In genomic region chr5:101784328-101784727, GRCm38 (mm10) we compare ENCODE assay signal across 16 mouse cellular contexts.
"Had no signal": no experiment of that assay in that cellular context is flagged by ENCODE, and none has a peak within 500 bp of the region (broad histone marks: within the 10 kb centered on the region; RNA-seq: fewer than 3 reads in every experiment).

No protein-coding gene starts in this region.

- H3K9ac ChIP-seq: liver, embryonic 15.5 days; midbrain, embryonic 15.5 days; neural tube, embryonic 12.5 days had no signal

- H3K4me1 ChIP-seq: liver, embryonic 15.5 days; midbrain, embryonic 15.5 days; neural tube, embryonic 12.5 days had no signal

- DNase-seq: kidney, adult 11 months; kidney, postnatal 14 days; left cerebral cortex, postnatal 4 days; lung, adult 2 months; lung, postnatal 10 days; retina, postnatal 1 day; right cerebral cortex, postnatal 14 days; thymus, adult 18-20 months; thymus, postnatal 25 days had no signal

- H3K9me3 ChIP-seq: liver, embryonic 15.5 days; megakaryocyte, embryonic 14.5 days; midbrain, embryonic 15.5 days; neural tube, embryonic 12.5 days had no signal

- H3K36me3 ChIP-seq: liver, embryonic 15.5 days; midbrain, embryonic 15.5 days; neural tube, embryonic 12.5 days had no signal

- H3K4me3 ChIP-seq: liver, embryonic 15.5 days; midbrain, embryonic 15.5 days; neural tube, embryonic 12.5 days had no signal

- H3K4me2 ChIP-seq: liver, embryonic 11.5 days; liver, embryonic 15.5 days; midbrain, embryonic 11.5 days; midbrain, embryonic 15.5 days; neural tube, embryonic 12.5 days had no signal

- ATAC-seq: midbrain, embryonic 15.5 days had no signal

- H3K27me3 ChIP-seq: megakaryocyte, embryonic 14.5 days; midbrain, embryonic 15.5 days; neural tube, embryonic 12.5 days had no signal

- H3K27ac ChIP-seq: liver, embryonic 15.5 days; macrophage; midbrain, embryonic 15.5 days; neural tube, embryonic 12.5 days had no signal
